Mouse (Mus musculus): ENCODE results near the gene Pigl. TPM values are rescaled to one million over a fixed set of nuclear protein-coding genes. Genes with fewer than 3 reads are reported as not detected.
A peak's percentile ranks its signal among the peaks of the same experiment; 100 is the strongest.
"Not testable (repeated sequence)": the region's sequence is repeated elsewhere in the genome, so short reads cannot be mapped to it uniquely, and the experiment has no call there.

Pigl gene
- polyA plus RNA-seq, 1 experiment = 3.7 TPM

GRCm38 (mm10) chr11:62465849-62466248 is 7.6 kb downstream of the Pigl start:
- TF ChIP-seq USF1 (IDR thresholded peaks at IDR 0.05; ENCODE audit: low read depth) (no peak), CEBPB (IDR thresholded peaks at IDR 0.05; ENCODE audit: insufficient read depth, poor library complexity, severe bottlenecking) (no peak), TCF3 (IDR thresholded peaks at IDR 0.05; ENCODE audit: insufficient read length, low read depth) (no peak), MAX (IDR thresholded peaks at IDR 0.05; ENCODE audit: low read depth) (no peak), MYOD1 (IDR thresholded peaks at IDR 0.05; ENCODE audit: control insufficient read depth in 1 of 3, insufficient read length in 2 of 3, low read depth in 2 of 3) (no peak), E2F4 (IDR thresholded peaks at IDR 0.05; ENCODE audit: insufficient read depth) (no peak), SRF (IDR thresholded peaks at IDR 0.05; ENCODE audit: control insufficient read depth, insufficient read length, low read depth) (no peak), POLR2AphosphoS2 (IDR thresholded peaks at IDR 0.05; ENCODE audit: insufficient read length, low read depth) (no peak)
- Histone ChIP-seq H3K4me2 (ENCODE audit: low read depth) (no peak overlapping the region), H3K27me3 (ENCODE audit: control insufficient read depth, insufficient read depth, insufficient read length) (no peaks in the 10 kb centered on the region), H3K79me2 (ENCODE audit: control insufficient read depth, insufficient read depth) (no peaks in the 10 kb centered on the region), H3K36me3 (ENCODE audit: control insufficient read depth, insufficient read depth) (no peaks in the 10 kb centered on the region), H3ac (ENCODE audit: control insufficient read depth, insufficient read length) (no peak overlapping the region), H3K4me3 (no peak overlapping the region)

GRCm38 (mm10) chr11:62466546-62466945 is 8.3 kb downstream of the Pigl start:
- Histone ChIP-seq H3K36me3 (ENCODE audit: control insufficient read depth, insufficient read depth) (no peaks in the 10 kb centered on the region), H3K4me3 (no peak overlapping the region), H3K4me2 (ENCODE audit: low read depth) (no peak overlapping the region), H3ac (ENCODE audit: control insufficient read depth, insufficient read length) (no peak overlapping the region), H3K79me2 (ENCODE audit: control insufficient read depth, insufficient read depth) (no peaks in the 10 kb centered on the region), H3K27me3 (ENCODE audit: control insufficient read depth, insufficient read depth, insufficient read length) (no peaks in the 10 kb centered on the region)
- TF ChIP-seq TCF3 (IDR thresholded peaks at IDR 0.05; ENCODE audit: insufficient read length, low read depth) = no peak
- no peak for TF ChIP-seq POLR2A (IDR thresholded peaks at IDR 0.05; ENCODE audit: insufficient read length, low read depth)
- no peak for TF ChIP-seq TCF12 (IDR thresholded peaks at IDR 0.05; ENCODE audit: insufficient read depth, poor library complexity, severe bottlenecking)
- no peak for TF ChIP-seq MYOD1 (IDR thresholded peaks at IDR 0.05; ENCODE audit: control insufficient read depth in 1 of 3, insufficient read length in 2 of 3, low read depth in 2 of 3)
- TF ChIP-seq USF1 (IDR thresholded peaks at IDR 0.05; ENCODE audit: low read depth) = no peak
- TF ChIP-seq CEBPB (IDR thresholded peaks at IDR 0.05; ENCODE audit: insufficient read depth, poor library complexity, severe bottlenecking) = no peak
- no peak for TF ChIP-seq POLR2AphosphoS2 (IDR thresholded peaks at IDR 0.05; ENCODE audit: insufficient read length, low read depth)
- no peak for TF ChIP-seq MAX (IDR thresholded peaks at IDR 0.05; ENCODE audit: low read depth)
- no peak for TF ChIP-seq E2F4 (IDR thresholded peaks at IDR 0.05; ENCODE audit: insufficient read depth)
- no peak for TF ChIP-seq SRF (IDR thresholded peaks at IDR 0.05; ENCODE audit: control insufficient read depth, insufficient read length, low read depth)
- TF ChIP-seq REST (IDR thresholded peaks at IDR 0.05; ENCODE audit: insufficient read depth, insufficient read length) = no peak
- no peak for TF ChIP-seq MYOG (IDR thresholded peaks at IDR 0.05; ENCODE audit: control insufficient read depth in 1 of 3, insufficient read depth in 1 of 3, insufficient read length in 2 of 3, low read depth in 2 of 3)

- not testable (repeated sequence) for H3K36me3 ChIP-seq (ENCODE audit: control insufficient read depth, insufficient read depth); H3ac ChIP-seq (ENCODE audit: control insufficient read depth, insufficient read length); H3K4me3 ChIP-seq; H3K79me2 ChIP-seq (ENCODE audit: control insufficient read depth, insufficient read depth); H3K27me3 ChIP-seq (ENCODE audit: control insufficient read depth, insufficient read depth, insufficient read length); H3K4me2 ChIP-seq (ENCODE audit: low read depth)
Observed at GRCm38 (mm10) chr11:62467289-62467688, 9.0 kb downstream of the Pigl start.

- H3K79me2 ChIP-seq (ENCODE audit: control insufficient read depth, insufficient read depth) = no peaks in the 10 kb centered on the region
- H3K4me3 ChIP-seq = no peak overlapping the region
Observed at GRCm38 (mm10) chr11:62470451-62470850, 12.2 kb downstream of the Pigl start.

GRCm38 (mm10) chr11:62473516-62473915 is 15.3 kb downstream of the Pigl start:
- H3K36me3 ChIP-seq (ENCODE audit: control insufficient read depth, insufficient read depth) = no peaks in the 10 kb centered on the region
- H3K79me2 ChIP-seq (ENCODE audit: control insufficient read depth, insufficient read depth) = no peaks in the 10 kb centered on the region
- H3K27me3 ChIP-seq (ENCODE audit: control insufficient read depth, insufficient read depth, insufficient read length) = no peaks in the 10 kb centered on the region
- H3ac ChIP-seq (ENCODE audit: control insufficient read depth, insufficient read length) = no peak overlapping the region
- H3K4me2 ChIP-seq (ENCODE audit: low read depth) = no peak overlapping the region
- no peak overlapping the region for H3K4me3 ChIP-seq
- no peak for TF ChIP-seq MYOG (IDR thresholded peaks at IDR 0.05; ENCODE audit: control insufficient read depth in 1 of 3, insufficient read depth in 1 of 3, insufficient read length in 2 of 3, low read depth in 2 of 3)
- no peak for TF ChIP-seq SRF (IDR thresholded peaks at IDR 0.05; ENCODE audit: control insufficient read depth, insufficient read length, low read depth)
- no peak for TF ChIP-seq REST (IDR thresholded peaks at IDR 0.05; ENCODE audit: insufficient read depth, insufficient read length)
- no peak for TF ChIP-seq MYOD1 (IDR thresholded peaks at IDR 0.05; ENCODE audit: control insufficient read depth in 1 of 3, insufficient read length in 2 of 3, low read depth in 2 of 3)
- TF ChIP-seq USF1 (IDR thresholded peaks at IDR 0.05; ENCODE audit: low read depth) = no peak
- no peak for TF ChIP-seq TCF12 (IDR thresholded peaks at IDR 0.05; ENCODE audit: insufficient read depth, poor library complexity, severe bottlenecking)
- no peak for TF ChIP-seq POLR2A (IDR thresholded peaks at IDR 0.05; ENCODE audit: insufficient read length, low read depth)
- TF ChIP-seq MAX (IDR thresholded peaks at IDR 0.05; ENCODE audit: low read depth) = no peak
- TF ChIP-seq POLR2AphosphoS2 (IDR thresholded peaks at IDR 0.05; ENCODE audit: insufficient read length, low read depth) = no peak
- no peak for TF ChIP-seq E2F4 (IDR thresholded peaks at IDR 0.05; ENCODE audit: insufficient read depth)
- no peak for TF ChIP-seq CEBPB (IDR thresholded peaks at IDR 0.05; ENCODE audit: insufficient read depth, poor library complexity, severe bottlenecking)
- TF ChIP-seq TCF3 (IDR thresholded peaks at IDR 0.05; ENCODE audit: insufficient read length, low read depth) = no peak

More at GRCm38 (mm10) chr11:62470451-62470850, 12.2 kb downstream of the Pigl start:
- H3K27me3 ChIP-seq (ENCODE audit: control insufficient read depth, insufficient read depth, insufficient read length) = no peaks in the 10 kb centered on the region
- H3K36me3 ChIP-seq (ENCODE audit: control insufficient read depth, insufficient read depth) = no peaks in the 10 kb centered on the region
- TF ChIP-seq POLR2AphosphoS2 (IDR thresholded peaks at IDR 0.05; ENCODE audit: insufficient read length, low read depth) (no peak), SRF (IDR thresholded peaks at IDR 0.05; ENCODE audit: control insufficient read depth, insufficient read length, low read depth) (no peak), TCF3 (IDR thresholded peaks at IDR 0.05; ENCODE audit: insufficient read length, low read depth) (no peak), USF1 (IDR thresholded peaks at IDR 0.05; ENCODE audit: low read depth) (no peak), CEBPB (IDR thresholded peaks at IDR 0.05; ENCODE audit: insufficient read depth, poor library complexity, severe bottlenecking) (0 out of 2 replicates have a peak, but pooled peaks have one; percentile 49), MYOG (IDR thresholded peaks at IDR 0.05; ENCODE audit: control insufficient read depth in 1 of 3, insufficient read depth in 1 of 3, insufficient read length in 2 of 3, low read depth in 2 of 3) (no peak), POLR2A (IDR thresholded peaks at IDR 0.05; ENCODE audit: insufficient read length, low read depth) (no peak)
- H3ac ChIP-seq (ENCODE audit: control insufficient read depth, insufficient read length) = no peak overlapping the region
- no peak overlapping the region for H3K4me2 ChIP-seq (ENCODE audit: low read depth)

Data from myocyte (in vitro differentiated cells).